Mouse (Mus musculus): ENCODE results near the gene Mroh2b.

The Mroh2b gene

DNA sequence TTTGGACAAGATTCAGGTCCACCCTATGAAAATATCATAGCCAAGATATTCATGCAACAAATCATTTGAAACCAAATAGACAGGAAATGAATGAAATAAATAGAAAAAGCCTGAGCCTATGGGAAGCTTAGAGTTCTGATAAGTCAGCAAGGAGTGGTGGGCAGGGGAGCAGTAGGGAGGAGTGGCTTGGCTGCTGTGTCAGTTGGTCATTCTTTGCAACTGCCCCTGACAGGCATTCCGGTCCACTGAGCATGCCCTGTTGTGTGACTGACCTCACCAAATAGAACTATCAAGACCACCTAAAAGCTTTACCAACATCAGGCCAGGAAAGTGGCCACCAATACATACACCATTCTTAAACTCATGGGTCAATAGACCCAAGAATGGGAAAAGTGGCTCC lies at the start of gene Mroh2b:
Gene Mroh2b (plus strand): TSS at position 301 of the 400 bp plus-strand sequence.
- no peak for DNase-seq (ENCODE audit: low spot score)

DNA sequence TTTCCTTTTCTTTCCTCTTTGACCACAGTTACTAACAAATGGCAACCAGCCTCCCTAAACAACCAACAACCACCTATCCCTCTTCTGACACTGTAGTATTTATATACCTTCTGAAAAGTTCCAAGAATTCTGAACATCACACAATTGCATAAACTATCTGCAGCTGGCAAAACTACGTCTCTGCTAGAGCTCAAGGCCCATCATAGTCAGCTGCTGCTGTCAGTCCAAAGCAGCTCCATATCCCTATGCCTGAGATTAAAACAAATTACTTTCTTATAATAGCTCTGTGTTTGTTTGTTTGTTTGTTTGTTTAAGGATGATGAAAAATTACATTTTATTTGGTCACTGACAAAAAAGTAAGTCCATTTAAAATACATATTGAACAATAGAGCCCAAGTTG lies 48.5 kb upstream of the Mroh2b start:
- DNase-seq (ENCODE audit: low spot score), result no peak

DNA sequence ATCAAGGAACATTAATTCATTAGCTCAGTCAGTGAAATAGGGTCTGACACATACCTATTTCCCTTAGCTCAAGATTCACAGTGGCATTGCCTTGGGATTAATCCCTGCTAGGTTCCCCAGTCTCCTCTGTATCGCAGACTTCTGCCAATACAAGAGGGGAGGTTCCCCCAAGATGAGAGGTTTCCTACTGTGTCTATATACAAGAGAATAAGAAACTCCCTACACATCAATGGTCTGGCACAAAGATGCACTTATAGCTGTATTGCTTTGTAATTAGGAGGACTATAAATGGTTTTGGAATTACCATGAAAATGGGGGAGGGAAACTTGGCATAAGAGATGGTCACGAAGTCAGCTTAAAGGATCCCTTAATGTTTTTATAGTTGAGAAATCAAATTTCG lies 3.6 kb upstream of the Mroh2b start:
- no peak for DNase-seq (ENCODE audit: low spot score)

DNA sequence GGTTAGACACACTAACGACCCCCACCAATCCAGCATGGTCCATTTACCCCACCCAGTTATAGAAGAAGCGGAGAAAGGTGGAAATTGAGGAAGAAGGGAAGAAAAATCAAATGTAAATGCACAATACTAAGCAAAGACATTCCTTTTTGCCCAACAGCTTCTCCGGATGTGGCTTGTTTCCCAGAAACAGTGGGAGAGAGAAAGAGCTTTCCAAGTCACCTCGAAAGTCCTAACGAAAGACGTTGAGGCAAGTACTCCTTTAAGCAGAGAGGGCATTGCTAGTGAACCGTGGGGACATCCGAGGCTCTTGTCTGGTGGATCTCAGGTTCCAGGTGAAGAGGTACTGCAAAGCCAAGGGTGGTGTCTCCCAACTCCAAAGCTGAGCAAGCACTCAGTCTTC lies 36.2 kb downstream of the Mroh2b start:
- no peak for DNase-seq (ENCODE audit: low spot score)

DNA sequence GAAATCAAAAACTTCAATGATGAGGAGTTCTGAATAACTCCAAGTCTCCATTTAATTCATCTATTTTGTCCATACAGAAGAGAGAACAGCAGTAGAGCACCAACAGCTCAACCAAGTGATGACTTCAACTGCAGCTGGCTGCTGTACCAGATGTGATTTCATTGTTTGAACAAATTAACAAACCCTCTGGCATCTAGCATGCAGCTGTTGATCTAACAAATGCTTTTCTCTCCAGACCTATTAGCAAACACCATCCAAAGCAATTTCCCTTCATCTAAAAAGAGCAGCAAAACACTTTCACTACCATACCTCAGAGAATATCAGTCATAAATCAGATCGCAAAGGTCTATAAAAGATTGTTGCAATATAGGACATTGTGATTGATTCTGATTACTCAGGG lies 74.8 kb downstream of the Mroh2b start:
- DNase-seq (ENCODE audit: low spot score), result no peak

DNA sequence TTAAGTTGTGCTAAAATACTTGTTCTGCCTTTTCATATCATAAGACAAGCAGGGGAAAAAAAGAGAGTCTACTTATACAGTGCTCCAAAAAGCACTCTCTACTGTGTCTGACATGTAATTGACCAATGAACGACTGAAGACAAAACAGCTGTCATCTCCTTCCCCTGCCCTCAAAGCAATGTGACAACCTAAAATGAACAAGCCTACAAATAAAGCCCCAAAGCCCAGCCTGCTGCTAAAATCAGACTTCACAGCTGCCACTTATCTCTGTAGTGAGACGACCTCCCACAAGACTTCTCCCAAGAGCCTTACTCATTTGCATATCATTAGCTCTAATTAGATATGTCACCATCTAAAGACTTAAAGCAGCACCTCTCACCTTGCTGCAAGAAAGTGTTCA lies 104.4 kb downstream of the Mroh2b start:
- DNase-seq (ENCODE audit: low spot score), result no peak

DNA sequence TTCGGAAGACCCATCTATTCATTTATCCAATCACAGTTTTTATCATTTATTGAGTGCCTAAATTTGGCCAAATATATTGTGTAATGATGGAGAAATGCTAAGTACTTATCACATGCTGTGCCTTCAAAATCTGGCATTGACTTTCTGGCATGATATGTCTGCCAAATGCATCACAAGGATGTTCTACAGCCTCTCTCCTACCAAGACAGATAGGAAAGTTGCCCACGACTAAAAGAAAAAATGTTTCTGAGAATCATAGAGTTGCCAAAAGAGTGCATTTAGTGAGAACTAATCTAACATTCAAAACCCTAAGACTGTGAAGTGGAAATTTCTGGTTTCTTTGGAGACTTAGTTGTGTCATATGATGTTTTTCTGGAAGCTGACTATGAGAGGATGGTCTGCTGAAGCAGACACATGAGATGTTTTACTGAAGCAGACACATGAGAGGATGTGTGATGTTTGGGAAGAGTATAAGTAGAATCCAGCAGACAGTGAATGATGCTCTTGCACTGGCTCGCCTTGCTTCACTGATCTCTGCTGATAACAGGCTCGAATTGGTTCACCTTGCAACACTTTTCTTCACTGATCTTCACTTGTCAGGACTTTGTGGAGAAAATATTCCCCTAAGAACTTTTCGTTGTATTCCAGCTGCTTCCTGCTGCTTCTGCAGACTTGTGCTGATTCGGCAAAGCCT lies 105.1 kb downstream of the Mroh2b start:
- DNase-seq (ENCODE audit: low spot score), result no peak

DNA sequence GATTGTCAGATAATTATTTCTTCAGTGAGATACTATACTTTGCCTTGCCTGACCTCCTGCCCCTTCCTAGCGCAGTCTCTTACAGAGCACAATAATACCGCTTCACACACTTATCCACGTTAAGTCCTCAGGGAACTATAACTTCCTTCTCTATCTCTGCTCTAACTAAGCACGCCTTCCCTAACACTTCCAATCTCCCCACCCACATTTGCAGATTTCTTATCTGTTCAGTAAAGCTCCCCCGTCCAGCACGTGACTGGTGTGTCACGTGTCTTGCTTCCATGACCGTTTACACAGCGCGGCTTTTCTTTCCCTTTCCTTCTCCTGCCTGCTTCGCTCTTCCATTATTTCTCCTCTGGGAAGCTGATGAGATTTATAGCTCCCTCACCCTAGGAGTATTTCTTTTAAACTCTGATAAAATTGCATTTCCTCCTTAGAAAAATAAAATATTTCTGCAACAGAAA lies 111.1 kb downstream of the Mroh2b start:
- no peak for DNase-seq (ENCODE audit: low spot score)

Data from ovary, adult 18-20 months (tissue).